Mouse (Mus musculus): ENCODE data around the gene Hspb11.

DNA sequence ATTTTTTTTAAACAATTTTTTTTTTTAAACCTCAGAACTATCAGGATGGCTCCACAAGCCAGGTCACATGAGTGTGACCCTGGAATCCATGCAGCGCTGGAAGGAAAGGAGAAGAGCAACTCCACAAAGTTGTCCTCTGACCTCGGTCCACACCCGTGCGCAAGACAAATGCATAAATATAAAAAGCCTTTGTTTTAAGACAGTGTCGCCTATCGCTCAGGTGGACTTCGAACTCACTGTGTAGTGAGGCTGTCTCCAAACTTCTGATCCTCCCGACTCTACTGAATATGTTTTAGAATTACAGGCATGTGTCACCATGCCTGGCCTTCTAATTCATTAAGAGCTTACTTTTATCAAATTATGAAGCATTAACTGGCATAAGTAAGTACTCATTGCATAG, 75.1 kb downstream of the Hspb11 start:
- TF ChIP-seq EP300 (IDR thresholded peaks at IDR 0.05) (no peak), CTCF (IDR thresholded peaks at IDR 0.05) (no peak)
